Mouse (Mus musculus) thymus, adult 2 months (tissue): ENCODE results near the gene Rgs3. TPM values are rescaled to one million over a fixed set of nuclear protein-coding genes. Genes with fewer than 3 reads are reported as not detected.

ENCODE experiments used
- DNase-seq: peaks from one replicate; pipeline ENCODE4 v3.0.0; 2021
- H3K27ac ChIP-seq: fragments of 200-500 bp; 2 replicates; pipeline ENCODE4 v1.5.1; 2012; ENCODE audit warnings: low read length, control low read depth; ENCODE audit not compliant: control insufficient read depth, insufficient read depth
- H3K27me3 ChIP-seq: fragments of 200-500 bp; 2 replicates; pipeline ENCODE4 v1.6.1; 2012; ENCODE audit warnings: mild to moderate bottlenecking, low read length, moderate library complexity, mixed read lengths; ENCODE audit not compliant: control insufficient read depth, insufficient read depth
- H3K36me3 ChIP-seq: fragments of 200-500 bp; 2 replicates; pipeline ENCODE4 v1.6.1; 2012; ENCODE audit warnings: mild to moderate bottlenecking, low read length, moderate library complexity; ENCODE audit not compliant: control insufficient read depth, insufficient read depth
- H3K4me1 ChIP-seq: fragments of 200-500 bp; replicated peaks from 2 replicates; pipeline ENCODE4 v1.6.1; 2012; ENCODE audit warnings: low read length; ENCODE audit not compliant: control insufficient read depth, insufficient read depth
- H3K4me3 ChIP-seq: fragments of 200-500 bp; 2 replicates; pipeline ENCODE4 v1.5.1; 2012; ENCODE audit warnings: mild to moderate bottlenecking, low read length, control low read depth, moderate library complexity; ENCODE audit not compliant: control insufficient read depth, insufficient read depth
- CTCF ChIP-seq: fragments of 200-500 bp; IDR thresholded peaks from 2 replicates; pipeline ENCODE4 v1.5.1; 2012; ENCODE audit warnings: mild to moderate bottlenecking, control low read depth, low read length, moderate library complexity, borderline replicate concordance; ENCODE audit not compliant: control insufficient read depth, poor library complexity, insufficient read depth; ENCODE audit errors: extremely low read depth
- POLR2A ChIP-seq: fragments of 200-500 bp; IDR thresholded peaks from 2 replicates; pipeline ENCODE4 v1.6.1; 2012; ENCODE audit warnings: mild to moderate bottlenecking, low read length, control low read depth, moderate library complexity; ENCODE audit not compliant: control insufficient read depth, poor library complexity, insufficient read depth; ENCODE audit errors: extremely low read depth
- WGBS: fragments of 180-500 bp; shearing (Covaris S2); methylation state at CpG from one replicate; pipeline ENCODE4 v1.1.7; 2018; 5-methylcytosine and 5-hydroxymethylcytosine counted together
- polyA plus RNA-seq: library from polyadenylated mRNA; depleted of rRNA; stranded (reverse); fragments of >200 nt; gene quantifications from 2 replicates; pipeline ENCODE4 v1.2.3, GENCODE M21; 2012

The Rgs3 gene
- polyA plus RNA-seq, 1 experiment, result 81.3 TPM

- no peak for TF ChIP-seq POLR2A
- TF ChIP-seq CTCF, result no peak
- Histone ChIP-seq H3K4me1 (no peaks in the 10 kb centered on the region), H3K27me3 (no peaks in the 10 kb centered on the region), H3K4me3 (no peak overlapping the region), H3K36me3 (no peaks in the 10 kb centered on the region), H3K27ac (no peak overlapping the region)
- WGBS, result 92% methylated on average over 5 of the region's 5 CpGs
- DNase-seq, result no peak
Measured at GRCm38 (mm10) chr4:62723795-62724194, 164.1 kb downstream of the Rgs3 start.

- 96% methylated on average over 5 of the region's 5 CpGs for WGBS
- Histone ChIP-seq H3K4me3 (no peak overlapping the region), H3K27ac (no peak overlapping the region), H3K4me1 (no peaks in the 10 kb centered on the region), H3K36me3 (no peaks in the 10 kb centered on the region), H3K27me3 (no peaks in the 10 kb centered on the region)
- DNase-seq, result no peak
- TF ChIP-seq CTCF (no peak), POLR2A (no peak)
Measured at GRCm38 (mm10) chr4:62726282-62726937, 166.8 kb downstream of the Rgs3 start.

- whole genome bisulfite sequencing, result 95% methylated on average over 20 of the region's 20 CpGs
- H3K27ac ChIP-seq, result no peak overlapping the region
- H3K4me3 ChIP-seq, result no peak overlapping the region
- H3K4me1 ChIP-seq, result no peaks in the 10 kb centered on the region
- TF ChIP-seq POLR2A (no peak), CTCF (no peak)
- no peaks in the 10 kb centered on the region for H3K36me3 ChIP-seq
- DNase-seq, result no peak
- no peaks in the 10 kb centered on the region for H3K27me3 ChIP-seq
Measured at GRCm38 (mm10) chr4:62727541-62728303, 168.1 kb downstream of the Rgs3 start.

- no peak overlapping the region for H3K27ac ChIP-seq
Measured at GRCm38 (mm10) chr4:62728471-62728870, 168.8 kb downstream of the Rgs3 start.

GRCm38 (mm10) chr4:62729191-62729590, 169.5 kb downstream of the Rgs3 start:
- WGBS, result 89% methylated on average over 4 of the region's 4 CpGs
- Histone ChIP-seq H3K27me3 (no peaks in the 10 kb centered on the region), H3K27ac (no peak overlapping the region), H3K36me3 (no peaks in the 10 kb centered on the region), H3K4me1 (no peaks in the 10 kb centered on the region), H3K4me3 (no peak overlapping the region)
- DNase-seq, result no peak
- TF ChIP-seq CTCF (no peak), POLR2A (no peak)

More at GRCm38 (mm10) chr4:62728471-62728870, 168.8 kb downstream of the Rgs3 start:
- H3K27me3 ChIP-seq, result no peaks in the 10 kb centered on the region
- TF ChIP-seq CTCF, result no peak
- TF ChIP-seq POLR2A, result no peak
- H3K4me3 ChIP-seq, result no peak overlapping the region
- H3K4me1 ChIP-seq, result no peaks in the 10 kb centered on the region
- 94% methylated on average over 6 of the region's 6 CpGs for WGBS
- H3K36me3 ChIP-seq, result no peaks in the 10 kb centered on the region
- no peak for DNase-seq

- H3K4me1 ChIP-seq, result no peaks in the 10 kb centered on the region
- H3K27ac ChIP-seq, result no peak overlapping the region
Measured at GRCm38 (mm10) chr4:62729941-62730340, 170.3 kb downstream of the Rgs3 start.

More at GRCm38 (mm10) chr4:62729941-62730340, 170.3 kb downstream of the Rgs3 start:
- DNase-seq, result no peak
- Histone ChIP-seq H3K36me3 (no peaks in the 10 kb centered on the region), H3K27me3 (no peaks in the 10 kb centered on the region), H3K4me3 (no peak overlapping the region)
- no peak for TF ChIP-seq CTCF
- TF ChIP-seq POLR2A, result no peak
- WGBS, result 63% methylated on average over 5 of the region's 5 CpGs
